Mouse (Mus musculus): ENCODE results near the gene Hs3st6.

Hs3st6 gene

DNA sequence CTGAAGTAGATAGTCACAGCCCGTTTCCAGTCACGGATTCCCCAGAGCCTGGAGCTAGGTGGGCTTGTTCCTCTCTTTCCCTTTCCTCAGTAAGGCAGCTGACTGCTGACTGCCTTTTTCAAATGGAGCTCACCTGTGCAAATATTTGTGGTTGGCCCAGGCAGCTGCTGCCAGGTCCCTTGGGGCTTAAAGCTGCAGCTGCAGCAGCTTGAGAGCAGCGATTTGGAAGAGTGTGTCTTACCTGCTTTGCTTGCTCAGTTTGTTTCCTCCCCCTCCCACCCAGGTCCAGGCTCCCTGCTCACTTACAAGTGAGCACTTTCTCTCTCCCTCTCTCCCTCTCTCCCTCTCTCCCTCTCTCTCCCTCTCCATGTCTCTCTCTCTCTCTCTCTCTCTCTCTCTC, 16.4 kb downstream of the Hs3st6 start:
- DNase-seq: no peak

DNA sequence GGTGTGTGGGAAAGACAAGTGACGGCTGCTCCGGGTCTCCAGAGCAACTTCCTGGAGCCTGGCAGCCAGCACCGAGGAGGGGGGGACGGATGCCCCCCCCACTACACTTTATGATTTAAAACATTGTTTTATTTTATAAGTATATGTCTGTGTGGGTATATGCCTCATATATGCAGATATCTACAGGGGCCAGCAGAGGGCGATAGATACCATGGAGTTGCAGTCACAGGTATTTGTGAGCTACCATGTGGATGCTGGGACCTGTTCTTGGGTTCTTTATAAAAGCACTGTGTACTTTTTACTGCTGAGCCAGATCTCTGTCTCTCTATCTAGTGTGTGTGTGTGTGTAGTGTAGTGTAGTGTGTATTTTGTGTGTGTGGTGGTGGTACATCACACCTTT, 20.5 kb downstream of the Hs3st6 start:
- no peak for DNase-seq

DNA sequence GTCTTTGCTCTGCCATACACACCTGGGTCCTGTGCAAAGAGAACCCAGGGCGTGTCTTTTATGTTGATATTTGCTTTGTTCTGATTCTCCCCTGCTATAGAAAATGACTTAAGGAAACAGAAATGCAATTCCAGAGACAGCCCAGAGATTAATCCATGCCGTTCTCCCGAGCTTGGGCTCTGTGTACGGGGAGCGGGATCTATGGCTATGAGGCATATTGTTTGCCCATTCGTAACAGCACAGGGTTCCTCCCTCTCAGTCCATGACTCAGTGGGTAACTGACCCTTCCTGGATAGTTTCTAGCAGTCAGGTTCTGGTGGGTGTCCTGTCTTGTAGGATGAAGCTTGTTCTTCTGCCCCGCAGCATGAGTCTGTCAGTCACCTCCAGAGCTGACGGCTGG, 22.4 kb downstream of the Hs3st6 start:
- DNase-seq: no peak

DNA sequence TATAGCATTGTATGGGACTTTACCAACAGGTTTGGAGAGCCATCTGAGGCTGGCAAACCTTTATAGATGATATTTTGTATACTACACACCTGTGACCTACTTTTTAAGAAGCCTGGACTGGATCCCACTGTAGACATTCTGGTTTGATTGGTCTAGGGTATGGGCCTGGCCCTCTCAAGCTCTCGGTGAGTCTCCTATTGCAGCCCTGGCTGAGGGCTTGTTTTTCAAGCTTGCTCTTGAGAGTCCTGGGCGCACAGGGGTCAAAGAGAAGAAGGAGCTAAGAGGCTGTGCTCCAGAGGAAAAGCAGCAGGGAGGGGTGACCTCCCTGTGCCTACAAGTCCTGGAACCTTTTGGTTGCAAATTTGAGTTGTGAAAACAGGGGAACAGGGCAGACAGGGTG, 24.3 kb downstream of the Hs3st6 start:
- no peak for DNase-seq

DNA sequence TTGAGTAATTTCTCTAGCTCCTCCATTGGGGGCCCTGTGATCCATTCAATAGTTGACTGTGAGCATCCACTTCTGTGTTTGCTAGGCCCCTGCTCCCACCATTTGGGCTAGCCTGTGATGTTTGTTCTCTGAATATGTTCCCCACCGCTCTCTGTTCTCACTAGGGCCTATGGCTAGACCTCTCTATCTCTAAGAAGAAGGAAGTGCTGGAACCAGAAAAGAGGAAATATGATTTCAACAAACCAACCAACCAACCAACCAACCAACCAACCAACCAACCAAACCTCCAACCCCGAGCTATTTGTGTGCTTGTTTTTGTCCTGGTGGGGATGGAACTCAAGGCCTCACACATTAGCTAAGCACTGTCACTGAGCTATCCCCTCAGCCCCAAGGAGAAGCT, 28.0 kb downstream of the Hs3st6 start:
- no peak for DNase-seq

DNA sequence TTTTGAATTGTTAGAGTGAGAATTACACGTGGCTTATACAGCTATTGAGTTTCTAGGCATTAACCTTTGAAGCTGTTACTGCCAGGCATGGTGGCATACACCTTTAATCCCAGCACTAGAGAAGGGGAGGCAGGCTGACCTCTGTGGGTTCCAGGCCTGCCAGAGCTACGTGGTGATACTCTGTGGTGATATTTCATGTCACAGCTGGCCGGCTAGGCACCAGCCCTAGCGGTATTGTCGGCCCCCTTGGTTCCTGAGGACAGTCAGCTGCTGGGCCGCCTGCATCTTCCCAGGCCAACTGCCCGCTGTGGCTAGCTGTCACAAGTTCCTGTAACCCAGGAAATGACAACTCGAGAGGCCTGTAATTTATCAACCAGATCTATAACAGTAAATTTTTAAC, 39.4 kb downstream of the Hs3st6 start:
- no peak for DNase-seq

DNA sequence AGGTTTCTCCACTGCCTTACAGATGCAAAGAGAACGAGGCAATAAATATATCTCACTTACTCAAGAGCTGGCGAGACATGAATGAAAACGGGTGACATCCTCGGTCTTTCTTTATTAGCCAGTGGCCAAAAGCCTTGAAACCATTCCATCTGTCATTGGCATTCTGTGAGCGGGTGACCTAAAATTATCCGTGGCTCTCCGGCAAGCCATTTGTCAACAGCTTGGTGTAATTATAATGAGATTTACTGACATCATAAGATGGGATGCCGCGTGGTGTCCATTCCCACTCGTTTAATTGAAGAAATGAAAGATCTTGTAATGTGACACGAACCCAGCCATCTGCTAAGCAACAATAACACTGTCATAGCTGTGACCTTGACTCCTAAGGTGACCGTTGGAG, 42.0 kb downstream of the Hs3st6 start:
- DNase-seq: no peak

DNA sequence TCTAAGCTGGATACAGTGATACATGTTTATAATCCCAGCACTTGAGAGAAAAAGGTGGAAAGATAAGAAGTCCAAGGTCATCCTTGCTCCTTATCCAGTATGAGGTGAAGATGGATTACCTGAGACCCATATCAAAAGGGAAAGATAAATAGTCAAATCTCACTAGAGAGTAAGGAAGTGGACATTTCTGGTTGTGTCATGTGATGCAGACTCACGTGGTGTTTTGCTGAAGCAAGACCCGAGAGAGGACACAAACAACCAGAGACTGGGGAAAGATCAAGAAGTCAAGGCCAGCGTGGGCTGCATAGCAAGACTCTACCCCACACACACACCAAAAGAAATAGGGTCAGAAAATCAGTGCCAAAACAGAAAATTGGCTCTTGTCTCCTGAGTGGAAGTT, 44.2 kb downstream of the Hs3st6 start:
- DNase-seq: no peak

DNA sequence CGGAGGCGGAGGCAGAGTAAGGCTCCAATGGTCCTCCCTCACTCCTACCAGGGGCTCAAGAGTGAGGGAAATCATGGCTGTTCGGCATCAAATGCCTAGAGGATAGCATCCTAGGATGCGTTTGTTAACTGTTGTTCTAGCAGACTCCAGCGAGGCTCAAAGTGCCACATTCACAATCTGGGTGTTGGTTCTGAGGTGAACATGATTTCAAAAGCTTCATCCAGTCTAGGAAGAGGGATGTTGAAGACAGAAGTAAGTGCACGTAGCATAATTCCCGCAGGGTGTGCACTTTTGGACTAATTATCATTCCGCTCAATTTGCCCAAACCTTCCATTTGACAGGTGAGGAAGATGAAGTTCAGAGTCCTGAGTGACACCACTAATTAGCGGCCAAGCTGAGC, 45.4 kb downstream of the Hs3st6 start:
- no peak for DNase-seq

DNA sequence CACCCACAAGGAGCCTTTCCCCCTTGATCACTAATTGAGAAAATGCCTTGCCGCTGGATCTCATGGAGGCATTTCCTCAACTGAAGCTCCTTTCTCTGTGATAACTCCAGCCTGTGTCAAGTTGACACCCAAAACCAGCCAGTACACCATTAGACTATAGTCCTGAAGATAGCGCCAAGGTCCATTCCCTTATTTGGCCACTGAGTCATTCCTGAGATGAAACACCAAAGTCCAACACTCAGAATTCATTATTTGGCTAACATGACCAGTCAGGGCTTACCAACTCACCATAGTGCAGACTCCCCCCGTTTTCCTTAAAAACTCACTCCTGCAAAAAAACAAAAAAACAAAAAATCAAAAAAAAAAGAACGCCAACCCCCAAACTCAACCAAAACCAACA, 46.7 kb downstream of the Hs3st6 start:
- no peak for DNase-seq

DNA sequence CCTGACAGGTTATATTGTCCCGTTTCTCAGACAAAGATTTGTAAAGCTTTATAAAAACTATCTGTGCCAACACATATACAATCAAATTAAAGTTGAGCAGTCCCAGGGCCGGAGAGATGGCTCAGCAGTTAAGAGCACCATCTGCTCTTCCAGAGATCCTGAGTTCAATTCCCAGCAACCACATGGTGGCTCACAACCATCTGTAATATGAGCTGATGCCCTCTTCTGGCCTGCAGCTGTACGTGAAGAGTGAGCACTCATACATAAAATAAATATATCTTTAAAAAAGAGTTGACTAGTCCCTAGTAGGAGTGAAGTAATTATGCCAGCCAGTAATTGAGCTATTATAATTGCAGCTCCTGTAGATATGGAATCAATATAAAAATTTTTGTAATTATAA, 47.7 kb downstream of the Hs3st6 start:
- no peak for DNase-seq

DNA sequence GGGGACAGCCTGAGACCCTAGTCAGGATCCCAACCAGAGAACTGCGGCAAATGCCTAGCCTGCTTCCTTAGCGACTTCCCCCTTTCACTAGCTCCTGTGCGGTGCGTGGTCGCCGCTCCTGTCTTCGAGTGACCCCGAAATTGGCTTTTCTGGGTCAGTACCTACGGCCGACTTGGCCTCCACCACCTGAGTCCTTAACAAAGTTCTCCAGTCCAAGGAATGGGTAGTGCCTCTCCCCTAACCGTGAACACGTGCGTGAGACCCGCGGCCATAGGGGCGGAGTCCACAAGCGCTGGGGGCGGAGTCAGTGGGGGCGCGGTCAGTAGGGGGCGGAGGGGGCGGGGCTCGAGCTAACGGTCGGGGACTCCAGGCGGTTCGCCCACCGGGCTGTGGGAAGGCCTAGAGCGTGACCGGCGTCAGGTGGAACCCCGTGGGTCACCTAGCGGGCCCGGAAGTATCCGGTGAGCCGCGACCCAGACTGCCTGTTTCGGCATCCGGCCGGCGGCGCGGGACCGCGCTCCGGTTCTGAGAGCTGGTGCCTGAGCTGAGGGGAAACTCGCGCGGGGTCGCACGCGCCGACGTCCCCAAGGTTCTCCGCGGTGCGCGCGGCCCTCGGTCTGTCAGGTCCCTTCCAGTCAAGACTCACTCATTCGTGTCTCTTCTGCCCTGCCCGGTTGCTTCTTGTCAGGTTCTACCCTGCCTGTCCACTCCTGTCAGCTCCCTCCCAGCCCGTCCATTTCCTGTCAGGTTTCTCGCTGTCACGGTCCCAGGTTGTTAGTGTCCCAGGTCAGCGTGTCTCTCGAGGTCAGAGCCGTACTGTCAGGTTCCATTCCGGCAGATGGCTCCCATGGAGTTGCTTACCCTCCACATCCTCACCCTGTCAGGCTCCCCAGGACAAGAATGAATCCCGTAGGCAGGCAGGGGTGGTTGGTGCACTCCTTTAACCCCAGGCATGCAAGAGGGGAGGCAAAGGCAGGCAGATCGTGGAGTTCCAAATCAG, 51.5 kb downstream of the Hs3st6 start, which contains the start of gene Meiob:
Meiob (plus strand) TSS at position 338 of the 1,000 bp plus-strand sequence.
- DNase-seq: peak; percentile 48 to 59

Measured in thymus, adult 18-20 months (tissue).